Mouse (Mus musculus) heart, embryonic 13.5 days (tissue): Measurements from ENCODE around the gene Abca14. TPM values are rescaled to one million over a fixed set of nuclear protein-coding genes. Genes with fewer than 3 reads are reported as not detected.
"Not testable (repeated sequence)": the region's sequence is repeated elsewhere in the genome, so short reads cannot be mapped to it uniquely, and the experiment has no call there.

ENCODE experiments used
- ATAC-seq: fragments of 200-750 bp; cut with Nextera tagmentation; 2 replicates; pipeline ENCODE4 v1.8.0; 2017; ENCODE audit warnings: moderate TSS enrichment; ENCODE audit not compliant: insufficient number of reproducible peaks, low FRiP score, low TSS enrichment; ENCODE audit errors: extremely low read depth
- H3K27ac ChIP-seq: fragments of 300-500 bp; sonication (generic); replicated peaks from 2 replicates; pipeline ENCODE4 v1.5.1; 2015; ENCODE audit warnings: moderate library complexity, mild to moderate bottlenecking, inconsistent platforms
- H3K27me3 ChIP-seq: fragments of 300-500 bp; sonication (generic); replicated peaks from 2 replicates; pipeline ENCODE4 v1.6.1; 2015; ENCODE audit warnings: mild to moderate bottlenecking, inconsistent platforms
- H3K36me3 ChIP-seq: fragments of 300-500 bp; sonication (generic); 2 replicates; pipeline ENCODE4 v1.6.1; 2015; ENCODE audit warnings: mild to moderate bottlenecking, inconsistent platforms
- H3K4me1 ChIP-seq: fragments of 300-500 bp; sonication (generic); 2 replicates; pipeline ENCODE4 v1.6.1; 2015; ENCODE audit warnings: inconsistent platforms
- H3K4me2 ChIP-seq: fragments of 300-500 bp; sonication (generic); 2 replicates; pipeline ENCODE4 v1.6.1; 2015; ENCODE audit warnings: inconsistent platforms, mild to moderate bottlenecking, moderate library complexity
- H3K4me3 ChIP-seq: fragments of 300-500 bp; sonication (generic); 2 replicates; pipeline ENCODE4 v1.5.1; 2015; ENCODE audit warnings: moderate library complexity, mild to moderate bottlenecking, inconsistent platforms
- H3K9ac ChIP-seq: fragments of 300-500 bp; sonication (generic); 2 replicates; pipeline ENCODE4 v1.6.1; 2015; ENCODE audit warnings: inconsistent platforms, mild to moderate bottlenecking, moderate library complexity
- H3K9me3 ChIP-seq: fragments of 300-500 bp; sonication (generic); 2 replicates; pipeline ENCODE4 v1.6.1; 2016; ENCODE audit warnings: inconsistent platforms
- WGBS: fragments of 180-500 bp; shearing (Covaris S2); methylation state at CpG from one replicate; pipeline ENCODE4 v1.1.7; 2015; ENCODE audit warnings: mixed read lengths; 5-methylcytosine and 5-hydroxymethylcytosine counted together
- polyA plus RNA-seq: library from polyadenylated mRNA; unstranded; fragments of >200 nt; fragmentation: Nextera tagmentation; extraction: Ambion mirVana; gene quantifications from 2 replicates; pipeline ENCODE4 v1.2.1, GENCODE M21; 2015

Abca14 gene
- polyA plus RNA-seq, 1 experiment from 2014 or later = not detected

GRCm38 (mm10) chr7:120228541-120228940, 24.8 kb downstream of the Abca14 start:
- H3K9me3 ChIP-seq = no peaks in the 10 kb centered on the region
- H3K4me1 ChIP-seq = no peaks in the 10 kb centered on the region
- H3K27me3 ChIP-seq = no peaks in the 10 kb centered on the region
- H3K4me2 ChIP-seq = no peak overlapping the region
- H3K27ac ChIP-seq = no peak overlapping the region
- no peak overlapping the region for H3K9ac ChIP-seq
- H3K4me3 ChIP-seq = no peak overlapping the region
- ATAC-seq = no peak
- H3K36me3 ChIP-seq = no peaks in the 10 kb centered on the region

- H3K9ac ChIP-seq = no peak overlapping the region
- H3K4me1 ChIP-seq = no peaks in the 10 kb centered on the region
- no peak overlapping the region for H3K4me3 ChIP-seq
- no peak overlapping the region for H3K27ac ChIP-seq
- H3K4me2 ChIP-seq = no peak overlapping the region
- no peaks in the 10 kb centered on the region for H3K27me3 ChIP-seq
- H3K9me3 ChIP-seq = 0 out of 2 replicates have a peak, but pooled peaks cover 3% of the 10 kb centered on the region
- no peak for ATAC-seq
- H3K36me3 ChIP-seq = no peaks in the 10 kb centered on the region
These were observed 37.3 kb downstream of the Abca14 start for GRCm38 (mm10) chr7:120241092-120241491.

GRCm38 (mm10) chr7:120271135-120271991, 67.6 kb downstream of the Abca14 start:
- no peak for ATAC-seq
- Histone ChIP-seq H3K4me2 (no peak overlapping the region), H3K9me3 (no peaks in the 10 kb centered on the region), H3K27ac (no peak overlapping the region), H3K4me1 (no peaks in the 10 kb centered on the region), H3K4me3 (no peak overlapping the region), H3K9ac (no peak overlapping the region), H3K36me3 (no peaks in the 10 kb centered on the region), H3K27me3 (no peaks in the 10 kb centered on the region)
- 72% methylated on average over 7 of the region's 7 CpGs for WGBS

DNA sequence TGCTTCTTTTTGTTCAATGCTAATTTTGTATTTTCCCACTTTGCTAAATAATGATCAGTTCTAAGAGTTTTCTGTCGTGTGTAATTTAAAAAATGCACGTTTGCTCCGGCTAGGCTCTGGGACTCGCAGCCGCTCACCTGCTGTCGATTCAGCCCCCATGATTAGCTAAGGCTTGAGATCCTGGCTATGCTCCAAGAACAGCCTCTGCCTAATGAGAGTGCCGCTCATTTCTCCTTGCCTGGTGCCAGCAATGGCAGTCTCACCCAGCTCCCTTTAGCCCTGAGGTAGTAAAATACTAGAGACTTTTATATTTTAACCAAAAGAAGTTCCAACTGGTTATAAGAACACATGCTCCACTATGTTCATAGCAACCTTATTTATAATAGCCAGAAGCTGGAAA, 68.3 kb downstream of the Abca14 start:
- Histone ChIP-seq H3K9me3 (no peaks in the 10 kb centered on the region), H3K9ac (no peak overlapping the region), H3K27me3 (no peaks in the 10 kb centered on the region), H3K4me3 (no peak overlapping the region), H3K4me1 (no peaks in the 10 kb centered on the region), H3K4me2 (no peak overlapping the region), H3K27ac (no peak overlapping the region), H3K36me3 (no peaks in the 10 kb centered on the region)
- ATAC-seq = no peak
- 74% methylated on average over 7 of the region's 7 CpGs for WGBS

DNA sequence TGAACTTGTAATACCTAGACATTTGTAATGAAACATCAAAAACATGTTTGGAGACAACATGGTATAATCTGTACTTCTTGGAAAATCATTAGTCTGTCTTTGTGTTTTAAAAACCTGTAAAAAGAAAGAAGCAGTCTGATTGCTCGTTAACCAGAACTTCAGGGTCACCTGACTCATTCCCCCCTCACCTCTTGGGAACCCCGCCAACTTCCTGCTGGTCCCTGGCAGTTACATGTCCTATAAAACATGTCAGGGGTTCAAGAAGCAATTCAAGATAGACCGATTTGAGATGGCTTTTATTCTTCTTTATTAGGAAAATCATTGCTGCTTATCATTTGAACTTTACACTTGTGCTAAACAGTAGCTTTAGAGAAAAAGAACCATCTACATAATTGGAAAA, 81.5 kb downstream of the Abca14 start:
- WGBS = 53% methylated on average over 3 of the region's 3 CpGs
- H3K4me1 ChIP-seq = 0 out of 2 replicates have a peak, but pooled peaks cover 3% of the 10 kb centered on the region
- H3K27me3 ChIP-seq = no peaks in the 10 kb centered on the region
- no peaks in the 10 kb centered on the region for H3K9me3 ChIP-seq
- H3K4me3 ChIP-seq = no peak overlapping the region
- no peak overlapping the region for H3K27ac ChIP-seq
- no peaks in the 10 kb centered on the region for H3K36me3 ChIP-seq
- no peak for ATAC-seq
- no peak overlapping the region for H3K9ac ChIP-seq
- no peak overlapping the region for H3K4me2 ChIP-seq

DNA sequence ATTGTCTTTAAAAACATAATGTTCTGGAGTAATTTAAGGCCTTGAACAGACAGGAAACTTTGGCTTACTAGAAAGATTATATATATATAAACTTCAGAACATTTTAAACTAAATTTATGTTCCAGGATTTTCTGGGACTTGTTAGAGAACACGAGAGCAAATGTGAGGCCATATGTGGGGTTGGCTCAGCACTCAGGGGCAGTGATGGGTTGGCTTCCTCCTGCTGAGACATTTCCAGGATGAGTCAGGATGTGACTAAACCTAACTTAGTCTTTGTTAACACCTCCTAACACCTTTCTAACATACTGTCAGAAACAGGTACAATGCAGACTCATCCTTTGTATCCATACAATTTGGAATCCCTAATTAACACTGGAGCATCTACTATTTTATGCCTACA, 112.3 kb downstream of the Abca14 start:
- H3K4me1 ChIP-seq = no peaks in the 10 kb centered on the region
- no peaks in the 10 kb centered on the region for H3K36me3 ChIP-seq
- no peaks in the 10 kb centered on the region for H3K27me3 ChIP-seq
- H3K9ac ChIP-seq = no peak overlapping the region
- H3K4me3 ChIP-seq = no peak overlapping the region
- ATAC-seq = no peak
- H3K9me3 ChIP-seq = no peaks in the 10 kb centered on the region
- no peak overlapping the region for H3K27ac ChIP-seq
- 44% methylated on average over 1 of the region's 1 CpGs for WGBS
- H3K4me2 ChIP-seq = no peak overlapping the region

- H3K27me3 ChIP-seq = peaks cover 2% of the 10 kb centered on the region; the same call in 1 of the 2 replicates
- no peak overlapping the region for H3K9ac ChIP-seq
- H3K4me1 ChIP-seq = peaks cover 9% of the 10 kb centered on the region
- ATAC-seq = no peak
- no peaks in the 10 kb centered on the region for H3K9me3 ChIP-seq
- 43% methylated on average over 4 of the region's 4 CpGs for WGBS
- H3K4me3 ChIP-seq = no peak overlapping the region
- H3K36me3 ChIP-seq = no peaks in the 10 kb centered on the region
- no peak overlapping the region for H3K27ac ChIP-seq
- H3K4me2 ChIP-seq = no peak overlapping the region
These were observed 119.2 kb downstream of the Abca14 start for GRCm38 (mm10) chr7:120322963-120323362.

DNA sequence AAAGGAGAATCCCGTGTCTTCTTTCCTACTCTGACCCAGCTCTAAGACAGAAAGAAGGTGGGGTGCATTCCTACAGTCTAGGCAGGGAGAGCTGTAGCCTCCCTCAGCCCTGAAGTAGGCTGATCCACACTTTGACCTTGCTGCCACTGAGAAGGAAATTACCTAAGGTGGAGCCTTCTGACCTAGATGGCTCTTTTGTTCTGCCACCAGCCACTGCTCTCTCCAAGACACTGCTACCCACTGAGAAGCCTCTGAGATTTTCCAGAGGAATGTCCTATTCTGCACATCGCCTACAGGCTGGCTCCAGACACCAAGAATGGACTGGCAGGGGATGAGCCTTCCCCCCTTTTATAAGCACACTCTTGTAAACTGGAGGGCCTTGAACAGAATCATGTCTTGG, 122.2 kb downstream of the Abca14 start:
- H3K4me2 ChIP-seq, H3K27ac ChIP-seq, H3K4me3 ChIP-seq, H3K4me1 ChIP-seq, H3K9ac ChIP-seq, H3K9me3 ChIP-seq, ATAC-seq, H3K36me3 ChIP-seq: not testable (repeated sequence)
- 63% methylated on average over 2 of the region's 2 CpGs for WGBS
- H3K27me3 ChIP-seq = peaks cover 12% of the 10 kb centered on the region

DNA sequence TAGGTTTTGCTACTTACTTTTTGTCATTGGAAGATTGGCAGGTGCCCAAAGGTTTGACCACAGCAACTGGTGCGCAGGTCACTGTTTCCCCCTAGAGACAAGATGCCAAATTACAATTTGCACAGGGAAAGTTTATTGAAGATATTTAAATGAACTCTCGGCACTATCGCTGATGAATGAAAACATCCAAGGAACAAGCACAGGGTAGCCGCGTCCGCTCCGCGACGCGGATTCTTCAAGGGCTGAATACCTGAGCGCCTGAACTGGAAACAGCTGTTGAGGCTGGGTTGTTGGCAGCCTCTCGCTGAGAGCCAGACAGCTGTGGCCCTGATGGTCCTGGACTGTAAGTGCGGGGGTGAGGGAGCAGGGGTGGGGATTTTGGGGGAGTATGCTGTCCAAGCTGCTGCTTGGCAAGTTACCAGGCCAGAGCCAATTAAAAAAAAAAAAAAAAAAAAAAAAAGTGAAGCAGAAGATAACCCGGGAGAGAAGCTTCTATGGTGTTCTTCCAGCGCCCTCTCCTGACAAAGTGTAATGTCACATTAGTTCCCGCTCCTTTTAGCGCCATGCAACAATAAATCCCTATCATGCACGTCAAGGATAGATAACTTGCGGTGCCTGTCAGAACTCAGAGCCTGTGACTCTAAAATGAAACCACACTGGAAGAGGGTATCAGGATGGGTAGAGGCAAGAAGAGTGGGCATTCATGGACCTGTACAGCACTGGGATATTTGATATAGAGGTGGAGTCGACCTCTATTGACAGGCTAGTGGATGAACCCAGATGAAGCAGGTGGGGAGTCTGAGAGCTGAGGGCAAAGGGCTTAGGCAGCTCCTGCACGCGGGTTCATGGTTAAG, 123.7 kb downstream of the Abca14 start:
- no peaks in the 10 kb centered on the region for H3K36me3 ChIP-seq
- H3K4me3 ChIP-seq = peak overlapping the region; percentile 42
- H3K9ac ChIP-seq = peak overlapping the region; percentile 48; the same call in 1 of the 2 replicates
- H3K27me3 ChIP-seq = peaks cover 12% of the 10 kb centered on the region
- H3K4me2 ChIP-seq = peak overlapping the region; percentile 69
- ATAC-seq = no peak
- H3K27ac ChIP-seq = no peak overlapping the region
- H3K9me3 ChIP-seq = no peaks in the 10 kb centered on the region
- peaks cover 9% of the 10 kb centered on the region for H3K4me1 ChIP-seq
- WGBS = 16% methylated on average over 22 of the region's 22 CpGs

GRCm38 (mm10) chr7:120328087-120328793, 124.5 kb downstream of the Abca14 start, which contains the start of gene Abca15:
Gene Abca15 (plus strand): TSS chr7:120328670.
- Histone ChIP-seq H3K4me1 (peaks cover 9% of the 10 kb centered on the region), H3K27me3 (peaks cover 12% of the 10 kb centered on the region), H3K27ac (no peak within 1 kb of the TSS), H3K9me3 (no peaks in the 10 kb centered on the region), H3K4me3 (peak within 1 kb of the TSS; percentile 42), H3K9ac (peak within 1 kb of the TSS; percentile 48; the same call in 1 of the 2 replicates), H3K36me3 (no peaks in the 10 kb centered on the region), H3K4me2 (peak within 1 kb of the TSS; percentile 69)
- 77% methylated on average over 22 of the region's 22 CpGs for WGBS
- no peak for ATAC-seq

GRCm38 (mm10) chr7:120361159-120361558, 157.4 kb downstream of the Abca14 start:
- WGBS = 35% methylated on average over 13 of the region's 13 CpGs
- ATAC-seq = no peak
- no peak overlapping the region for H3K9ac ChIP-seq
- H3K27me3 ChIP-seq = no peaks in the 10 kb centered on the region
- H3K4me1 ChIP-seq = no peaks in the 10 kb centered on the region
- H3K36me3 ChIP-seq = no peaks in the 10 kb centered on the region
- H3K4me3 ChIP-seq = no peak overlapping the region
- H3K4me2 ChIP-seq = no peak overlapping the region
- no peak overlapping the region for H3K27ac ChIP-seq
- H3K9me3 ChIP-seq = no peaks in the 10 kb centered on the region
